Mouse (Mus musculus) hindbrain, embryonic 11.5 days (tissue): ENCODE data around the gene Maml1. TPM values are rescaled to one million over a fixed set of nuclear protein-coding genes. Genes with fewer than 3 reads are reported as not detected.

Source experiments
- polyA plus RNA-seq: library from polyadenylated mRNA; unstranded; fragments of >200 nt; fragmentation: Nextera tagmentation; extraction: Ambion mirVana; gene quantifications from 2 replicates; pipeline ENCODE4 v1.2.1, GENCODE M21; 2014

Gene Maml1
- polyA plus RNA-seq, 1 experiment from 2014 or later = 10.1 TPM

Other genes starting within 250 kb of the Maml1 start
- 22.0 and 29.3 TPM in 2 replicates for gene Tbc1d9b, start 160.9 kb downstream of the Maml1 start, polyA plus RNA-seq
- gene Mrnip, start 117.9 kb downstream of the Maml1 start, polyA plus RNA-seq = 21.9 and 22.4 TPM in 2 replicates
- gene Sqstm1, start 81.5 kb downstream of the Maml1 start, polyA plus RNA-seq = 165 and 188 TPM in 2 replicates
- 17.9 and 19.6 TPM in 2 replicates for gene Mgat4b, start 81.4 kb downstream of the Maml1 start, polyA plus RNA-seq
- gene Ltc4s, start 53.7 kb downstream of the Maml1 start, polyA plus RNA-seq = 0.94 and 1.3 TPM in 2 replicates
- 242 and 267 TPM in 2 replicates for gene Canx, start 33.4 kb upstream of the Maml1 start, polyA plus RNA-seq
- gene Cby3, start 62.2 kb upstream of the Maml1 start, polyA plus RNA-seq = 0.22 and 0.51 TPM in 2 replicates
- 854 and 865 TPM in 2 replicates for gene Hnrnph1, start 84.7 kb upstream of the Maml1 start, polyA plus RNA-seq
- 25.9 and 29.9 TPM in 2 replicates for gene Rufy1, start 138.8 kb upstream of the Maml1 start, polyA plus RNA-seq